Mouse (Mus musculus) lung, postnatal 0 days (tissue): ENCODE data around the gene Zfp799.

Experiments
- CTCF ChIP-seq: IDR thresholded peaks from 2 replicates; pipeline ENCODE4 v1.5.1; 2016; ENCODE audit warnings: antibody characterized with exemption, mild to moderate bottlenecking
- EP300 ChIP-seq: IDR thresholded peaks from 2 replicates; pipeline ENCODE4 v1.6.1; 2016; ENCODE audit warnings: antibody characterized with exemption, mild to moderate bottlenecking, control low read depth

GRCm38 (mm10) chr17:32788094-32788559 lies 41.9 kb downstream of the Zfp799 start, which contains the start of gene Zfp871:
- TF ChIP-seq CTCF (no peak), EP300 (no peak)
